Mouse (Mus musculus): ENCODE data around the gene Nap1l1.

The Nap1l1 gene

GRCm38 (mm10) chr10:111515071-111516010 is 42.3 kb downstream of the Nap1l1 start:
- DNase-seq (ENCODE audit: low spot score) = no peak

- DNase-seq (ENCODE audit: low spot score) = peak; percentile 58
These were observed 43.2 kb downstream of the Nap1l1 start for GRCm38 (mm10) chr10:111516172-111516588.

- no peak for DNase-seq (ENCODE audit: low spot score)
These were observed 43.9 kb downstream of the Nap1l1 start for GRCm38 (mm10) chr10:111516804-111517436.

GRCm38 (mm10) chr10:111518350-111518749 is 45.3 kb downstream of the Nap1l1 start:
- DNase-seq (ENCODE audit: low spot score) = no peak

- no peak for DNase-seq (ENCODE audit: low spot score)
These were observed 46.8 kb downstream of the Nap1l1 start for GRCm38 (mm10) chr10:111519620-111520370.

GRCm38 (mm10) chr10:111520621-111521020 is 47.6 kb downstream of the Nap1l1 start:
- no peak for DNase-seq (ENCODE audit: low spot score)

GRCm38 (mm10) chr10:111521636-111522035 is 48.6 kb downstream of the Nap1l1 start:
- DNase-seq (ENCODE audit: low spot score) = no peak

GRCm38 (mm10) chr10:111522230-111522629 is 49.2 kb downstream of the Nap1l1 start:
- no peak for DNase-seq (ENCODE audit: low spot score)

- no peak for DNase-seq (ENCODE audit: low spot score)
These were observed 50.9 kb downstream of the Nap1l1 start for GRCm38 (mm10) chr10:111523894-111524293.

- DNase-seq (ENCODE audit: low spot score) = no peak
These were observed 54.0 kb downstream of the Nap1l1 start for GRCm38 (mm10) chr10:111527057-111527456.

GRCm38 (mm10) chr10:111527613-111528012 is 54.6 kb downstream of the Nap1l1 start:
- DNase-seq (ENCODE audit: low spot score) = no peak

- no peak for DNase-seq (ENCODE audit: low spot score)
These were observed 55.3 kb downstream of the Nap1l1 start for GRCm38 (mm10) chr10:111528283-111528682.

GRCm38 (mm10) chr10:111530398-111530797 is 57.4 kb downstream of the Nap1l1 start:
- DNase-seq (ENCODE audit: low spot score) = no peak

GRCm38 (mm10) chr10:111534691-111535090 is 61.7 kb downstream of the Nap1l1 start:
- DNase-seq (ENCODE audit: low spot score) = no peak

- no peak for DNase-seq (ENCODE audit: low spot score)
These were observed 64.4 kb downstream of the Nap1l1 start for GRCm38 (mm10) chr10:111537410-111537809.

GRCm38 (mm10) chr10:111539724-111540324 is 66.8 kb downstream of the Nap1l1 start:
- DNase-seq (ENCODE audit: low spot score) = peak; percentile 80

- no peak for DNase-seq (ENCODE audit: low spot score)
These were observed 67.7 kb downstream of the Nap1l1 start for GRCm38 (mm10) chr10:111540678-111541077.

- DNase-seq (ENCODE audit: low spot score) = no peak
These were observed 70.1 kb downstream of the Nap1l1 start for GRCm38 (mm10) chr10:111543106-111543505.

GRCm38 (mm10) chr10:111543781-111544260 is 70.8 kb downstream of the Nap1l1 start:
- DNase-seq (ENCODE audit: low spot score) = no peak

- DNase-seq (ENCODE audit: low spot score) = no peak
These were observed 71.3 kb downstream of the Nap1l1 start for GRCm38 (mm10) chr10:111544311-111544710.

GRCm38 (mm10) chr10:111545648-111546047 is 72.6 kb downstream of the Nap1l1 start:
- no peak for DNase-seq (ENCODE audit: low spot score)
